Mouse (Mus musculus): ENCODE data around the gene Mcoln2. TPM values are rescaled to one million over a fixed set of nuclear protein-coding genes. Genes with fewer than 3 reads are reported as not detected.

Gene Mcoln2
- polyA plus RNA-seq, 1 experiment from 2014 or later = 1.5 TPM

GRCm38 (mm10) chr3:146159360-146159759, 9.7 kb downstream of the Mcoln2 start:
- Histone ChIP-seq H3K9me3 (replicated peaks; ENCODE audit: low read length) (no peaks in the 10 kb centered on the region), H3K27me3 (ENCODE audit: insufficient read depth, low read length) (no peaks in the 10 kb centered on the region), H3K9ac (ENCODE audit: low read depth, low read length) (no peak overlapping the region), H3K4me2 (ENCODE audit: low read length) (no peak overlapping the region), H3K4me3 (replicated peaks; ENCODE audit: low read depth, low read length) (no peak overlapping the region), H3K36me3 (ENCODE audit: insufficient read depth, low read length) (no peaks in the 10 kb centered on the region), H3K4me1 (replicated peaks; ENCODE audit: insufficient read depth, low read length) (no peaks in the 10 kb centered on the region), H3K27ac (no peak overlapping the region)
- no peak for TF ChIP-seq CTCF (IDR thresholded peaks at IDR 0.05; ENCODE audit: low read depth)
- no peak for ATAC-seq (replicated peaks; ENCODE audit: low FRiP score, low read depth)
- 91% methylated on average over 2 of the region's 2 CpGs for WGBS
- DNase-seq (ENCODE audit: low spot score) = no peak

GRCm38 (mm10) chr3:146162197-146162596, 12.6 kb downstream of the Mcoln2 start:
- Histone ChIP-seq H3K9me3 (replicated peaks; ENCODE audit: low read length) (no peaks in the 10 kb centered on the region), H3K4me1 (replicated peaks; ENCODE audit: insufficient read depth, low read length) (no peaks in the 10 kb centered on the region), H3K27me3 (ENCODE audit: insufficient read depth, low read length) (no peaks in the 10 kb centered on the region), H3K27ac (no peak overlapping the region), H3K9ac (ENCODE audit: low read depth, low read length) (no peak overlapping the region), H3K4me3 (replicated peaks; ENCODE audit: low read depth, low read length) (no peak overlapping the region), H3K36me3 (ENCODE audit: insufficient read depth, low read length) (no peaks in the 10 kb centered on the region), H3K4me2 (ENCODE audit: low read length) (no peak overlapping the region)
- no peak for TF ChIP-seq CTCF (IDR thresholded peaks at IDR 0.05; ENCODE audit: low read depth)
- 85% methylated on average over 4 of the region's 4 CpGs for WGBS
- ATAC-seq (replicated peaks; ENCODE audit: low FRiP score, low read depth) (no peak), DNase-seq (ENCODE audit: low spot score) (no peak)

- no peak overlapping the region for H3K4me3 ChIP-seq (replicated peaks; ENCODE audit: low read depth, low read length)
- no peak overlapping the region for H3K27ac ChIP-seq
- H3K9me3 ChIP-seq (replicated peaks; ENCODE audit: low read length) = no peaks in the 10 kb centered on the region
- H3K9ac ChIP-seq (ENCODE audit: low read depth, low read length) = no peak overlapping the region
- no peak overlapping the region for H3K4me2 ChIP-seq (ENCODE audit: low read length)
- no peaks in the 10 kb centered on the region for H3K36me3 ChIP-seq (ENCODE audit: insufficient read depth, low read length)
- TF ChIP-seq CTCF (IDR thresholded peaks at IDR 0.05; ENCODE audit: low read depth) = no peak
- ATAC-seq (replicated peaks; ENCODE audit: low FRiP score, low read depth) = no peak
- 91% methylated on average over 4 of the region's 4 CpGs for WGBS
- DNase-seq (ENCODE audit: low spot score) = no peak
- no peaks in the 10 kb centered on the region for H3K4me1 ChIP-seq (replicated peaks; ENCODE audit: insufficient read depth, low read length)
- no peaks in the 10 kb centered on the region for H3K27me3 ChIP-seq (ENCODE audit: insufficient read depth, low read length)
Measured at GRCm38 (mm10) chr3:146169356-146169755, 19.7 kb downstream of the Mcoln2 start.

GRCm38 (mm10) chr3:146173030-146173429, 23.4 kb downstream of the Mcoln2 start:
- no peak overlapping the region for H3K4me3 ChIP-seq (replicated peaks; ENCODE audit: low read depth, low read length)
- H3K27me3 ChIP-seq (ENCODE audit: insufficient read depth, low read length) = no peaks in the 10 kb centered on the region
- 73% methylated on average over 5 of the region's 5 CpGs for WGBS
- ATAC-seq (replicated peaks; ENCODE audit: low FRiP score, low read depth) (no peak), DNase-seq (ENCODE audit: low spot score) (no peak)
- no peaks in the 10 kb centered on the region for H3K36me3 ChIP-seq (ENCODE audit: insufficient read depth, low read length)
- no peak overlapping the region for H3K9ac ChIP-seq (ENCODE audit: low read depth, low read length)
- TF ChIP-seq CTCF (IDR thresholded peaks at IDR 0.05; ENCODE audit: low read depth) = no peak
- H3K4me2 ChIP-seq (ENCODE audit: low read length) = no peak overlapping the region
- H3K27ac ChIP-seq = no peak overlapping the region
- no peaks in the 10 kb centered on the region for H3K9me3 ChIP-seq (replicated peaks; ENCODE audit: low read length)
- no peaks in the 10 kb centered on the region for H3K4me1 ChIP-seq (replicated peaks; ENCODE audit: insufficient read depth, low read length)

GRCm38 (mm10) chr3:146174215-146174614, 24.6 kb downstream of the Mcoln2 start:
- Histone ChIP-seq H3K4me1 (replicated peaks; ENCODE audit: insufficient read depth, low read length) (no peaks in the 10 kb centered on the region), H3K9me3 (replicated peaks; ENCODE audit: low read length) (no peaks in the 10 kb centered on the region), H3K27me3 (ENCODE audit: insufficient read depth, low read length) (no peaks in the 10 kb centered on the region), H3K36me3 (ENCODE audit: insufficient read depth, low read length) (no peaks in the 10 kb centered on the region), H3K9ac (ENCODE audit: low read depth, low read length) (no peak overlapping the region), H3K27ac (no peak overlapping the region), H3K4me3 (replicated peaks; ENCODE audit: low read depth, low read length) (no peak overlapping the region), H3K4me2 (ENCODE audit: low read length) (no peak overlapping the region)
- 61% methylated on average over 9 of the region's 9 CpGs for WGBS
- ATAC-seq (replicated peaks; ENCODE audit: low FRiP score, low read depth) (no peak), DNase-seq (ENCODE audit: low spot score) (no peak)
- no peak for TF ChIP-seq CTCF (IDR thresholded peaks at IDR 0.05; ENCODE audit: low read depth)

- 68% methylated on average over 7 of the region's 7 CpGs for WGBS
- TF ChIP-seq CTCF (IDR thresholded peaks at IDR 0.05; ENCODE audit: low read depth) = no peak
- Histone ChIP-seq H3K9ac (ENCODE audit: low read depth, low read length) (no peak overlapping the region), H3K4me1 (replicated peaks; ENCODE audit: insufficient read depth, low read length) (no peaks in the 10 kb centered on the region), H3K27me3 (ENCODE audit: insufficient read depth, low read length) (no peaks in the 10 kb centered on the region), H3K4me2 (ENCODE audit: low read length) (peak overlapping the region; percentile 46; the same call in 1 of the 2 replicates), H3K9me3 (replicated peaks; ENCODE audit: low read length) (no peaks in the 10 kb centered on the region), H3K36me3 (ENCODE audit: insufficient read depth, low read length) (no peaks in the 10 kb centered on the region), H3K27ac (no peak overlapping the region), H3K4me3 (replicated peaks; ENCODE audit: low read depth, low read length) (no peak overlapping the region)
- DNase-seq (ENCODE audit: low spot score) = no peak
- no peak for ATAC-seq (replicated peaks; ENCODE audit: low FRiP score, low read depth)
Measured at GRCm38 (mm10) chr3:146177295-146177694, 27.7 kb downstream of the Mcoln2 start.

Data from kidney, postnatal 0 days (tissue).